Mouse (Mus musculus) adrenal gland, postnatal 14 days (tissue): ENCODE measurements around the gene C130026I21Rik. TPM values are rescaled to one million over a fixed set of nuclear protein-coding genes. Genes with fewer than 3 reads are reported as not detected.

Experiments
- microRNA-seq, 2 experiments: library from miRNA; unstranded; fragments of <30 nt; microRNA quantifications; one replicate each; pipeline ENCODE4 v1.2.0; 2021
- total RNA-seq: library from RNA; stranded (reverse); gene quantifications from 2 replicates; pipeline ENCODE4 v1.2.3, GENCODE M21; 2021

The C130026I21Rik gene
- total RNA-seq, 1 experiment from 2014 or later = 0.67 TPM

Small RNAs within 50 kb of the gene (microRNA-seq; reads per million reads assigned to microRNA genes)
- gene Gm27907 = 0 reads per million in 2 experiments

Other genes starting within 250 kb of the C130026I21Rik start
- gene Gm10553, start 170.4 kb downstream of the C130026I21Rik start, total RNA-seq = not detected in 2 replicates
- gene A530032D15Rik, start 160.7 kb downstream of the C130026I21Rik start, total RNA-seq = 0.41 TPM in 1 of 2 replicates, not detected in the other